Mouse (Mus musculus) midbrain, embryonic 15.5 days (tissue): Measurements from ENCODE around the gene Mars. TPM values are rescaled to one million over a fixed set of nuclear protein-coding genes. Genes with fewer than 3 reads are reported as not detected.

Source experiments
- ATAC-seq: fragments of 200-750 bp; cut with Nextera tagmentation; replicated peaks from 2 replicates; pipeline ENCODE4 v1.8.0; 2017; ENCODE audit warnings: moderate TSS enrichment
- H3K27ac ChIP-seq: fragments of 300-500 bp; sonication (generic); 2 replicates; pipeline ENCODE4 v1.5.1; 2015; ENCODE audit warnings: mild to moderate bottlenecking, inconsistent platforms
- H3K27me3 ChIP-seq: fragments of 300-500 bp; sonication (generic); replicated peaks from 2 replicates; pipeline ENCODE4 v1.6.1; 2015; ENCODE audit warnings: inconsistent platforms
- H3K36me3 ChIP-seq: fragments of 300-500 bp; sonication (generic); replicated peaks from 2 replicates; pipeline ENCODE4 v1.6.1; 2015; ENCODE audit warnings: inconsistent platforms
- H3K4me1 ChIP-seq: fragments of 300-500 bp; sonication (generic); 2 replicates; pipeline ENCODE4 v1.6.1; 2015; ENCODE audit warnings: inconsistent platforms
- H3K4me2 ChIP-seq: fragments of 300-500 bp; sonication (generic); 2 replicates; pipeline ENCODE4 v1.6.1; 2015; ENCODE audit warnings: inconsistent platforms, mild to moderate bottlenecking, moderate library complexity
- H3K4me3 ChIP-seq: fragments of 300-500 bp; sonication (generic); 2 replicates; pipeline ENCODE4 v1.5.1; 2015; ENCODE audit warnings: mild to moderate bottlenecking, inconsistent platforms
- H3K9ac ChIP-seq: fragments of 300-500 bp; sonication (generic); 2 replicates; pipeline ENCODE4 v1.6.1; 2015; ENCODE audit warnings: mild to moderate bottlenecking, inconsistent platforms
- H3K9me3 ChIP-seq: fragments of 300-500 bp; sonication (generic); 2 replicates; pipeline ENCODE4 v1.6.1; 2016; ENCODE audit warnings: inconsistent platforms
- WGBS: fragments of 180-500 bp; shearing (Covaris S2); methylation state at CpG from one replicate; pipeline ENCODE4 v1.1.7; 2015; ENCODE audit warnings: mixed read lengths; 5-methylcytosine and 5-hydroxymethylcytosine counted together
- polyA plus RNA-seq: library from polyadenylated mRNA; unstranded; fragments of >200 nt; fragmentation: Nextera tagmentation; extraction: Ambion mirVana; gene quantifications from 2 replicates; pipeline ENCODE4 v1.2.1, GENCODE M21; 2015

The Mars gene
- polyA plus RNA-seq, 1 experiment from 2014 or later = 123 TPM

DNA sequence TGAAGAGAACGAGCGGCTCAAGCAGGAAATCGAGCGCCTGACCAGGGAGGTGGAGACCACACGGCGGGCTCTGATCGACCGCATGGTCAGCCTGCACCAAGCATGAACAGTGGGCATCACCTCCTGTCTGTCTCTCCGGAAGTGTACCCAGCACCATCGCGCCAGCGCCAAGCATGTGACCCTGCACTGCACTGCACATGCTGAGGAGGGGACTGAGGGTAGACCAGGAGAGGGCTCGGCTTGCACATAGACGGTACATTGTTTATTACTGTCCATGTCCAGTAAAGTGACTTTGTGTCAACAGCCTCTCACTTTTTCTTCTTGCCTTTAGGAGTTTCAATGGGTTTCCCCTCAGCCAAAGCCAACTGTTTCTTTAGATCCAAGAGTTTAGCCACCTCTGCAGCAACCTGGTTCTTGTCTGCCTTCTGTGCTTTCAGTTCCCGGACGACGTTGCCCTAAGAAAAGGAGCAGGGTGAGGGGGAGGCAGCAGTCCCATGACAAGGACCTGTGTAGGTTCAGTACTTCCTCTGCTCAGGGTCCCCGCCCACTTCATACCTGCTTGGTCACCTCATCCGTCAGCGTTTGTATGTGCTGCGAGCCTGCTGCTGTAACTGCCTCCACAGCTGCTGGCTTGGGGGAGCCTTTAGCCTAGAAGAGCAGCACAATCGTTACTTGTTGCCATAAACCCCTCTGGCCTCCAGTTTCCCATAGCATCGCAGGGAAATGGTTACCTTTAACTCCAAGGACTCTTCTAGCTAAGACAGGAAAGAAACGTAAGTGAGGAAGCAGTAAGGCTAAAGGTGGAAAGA, 15.4 kb downstream of the Mars start:
- Histone ChIP-seq H3K9me3 (no peaks in the 10 kb centered on the region), H3K9ac (no peak overlapping the region), H3K4me2 (no peak overlapping the region), H3K27ac (no peak overlapping the region), H3K27me3 (no peaks in the 10 kb centered on the region), H3K36me3 (peaks cover 59% of the 10 kb centered on the region), H3K4me3 (no peak overlapping the region), H3K4me1 (peaks cover 17% of the 10 kb centered on the region)
- WGBS = 95% methylated on average over 24 of the region's 24 CpGs
- no peak for ATAC-seq

DNA sequence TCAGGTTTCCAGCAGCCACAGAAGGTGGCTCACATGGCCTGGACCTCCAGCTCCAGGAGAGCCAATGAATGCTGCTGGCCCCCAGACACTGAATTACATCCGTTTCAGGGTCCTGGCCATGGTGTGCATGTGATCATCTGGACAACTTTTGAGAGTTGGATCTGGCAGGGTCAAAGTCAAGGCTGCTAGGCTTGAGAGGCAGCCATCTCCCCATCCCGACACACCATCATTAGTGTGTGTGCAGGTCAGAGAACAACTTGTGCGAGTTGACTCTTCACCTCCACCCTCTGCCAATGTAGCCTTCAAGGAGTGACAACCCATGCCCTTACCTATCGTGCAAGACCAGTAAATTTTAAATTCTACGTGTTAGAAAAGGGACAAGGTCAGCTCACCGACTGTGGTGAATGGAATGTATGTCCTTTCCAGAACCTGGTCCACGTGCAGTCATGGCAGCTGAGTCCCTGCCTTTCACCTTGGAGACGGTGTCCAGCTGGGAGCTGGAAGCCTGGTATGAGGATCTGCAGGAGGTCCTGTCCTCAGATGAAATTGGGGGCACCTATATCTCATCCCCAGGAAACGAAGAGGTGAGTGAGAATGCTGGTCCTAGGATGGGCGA, 16.6 kb downstream of the Mars start:
- Histone ChIP-seq H3K36me3 (peaks cover 52% of the 10 kb centered on the region), H3K27ac (no peak overlapping the region), H3K27me3 (no peaks in the 10 kb centered on the region), H3K4me3 (no peak overlapping the region), H3K9me3 (no peaks in the 10 kb centered on the region), H3K4me2 (no peak overlapping the region), H3K9ac (no peak overlapping the region), H3K4me1 (peaks cover 21% of the 10 kb centered on the region)
- whole genome bisulfite sequencing = 95% methylated on average over 10 of the region's 10 CpGs
- ATAC-seq = no peak

DNA sequence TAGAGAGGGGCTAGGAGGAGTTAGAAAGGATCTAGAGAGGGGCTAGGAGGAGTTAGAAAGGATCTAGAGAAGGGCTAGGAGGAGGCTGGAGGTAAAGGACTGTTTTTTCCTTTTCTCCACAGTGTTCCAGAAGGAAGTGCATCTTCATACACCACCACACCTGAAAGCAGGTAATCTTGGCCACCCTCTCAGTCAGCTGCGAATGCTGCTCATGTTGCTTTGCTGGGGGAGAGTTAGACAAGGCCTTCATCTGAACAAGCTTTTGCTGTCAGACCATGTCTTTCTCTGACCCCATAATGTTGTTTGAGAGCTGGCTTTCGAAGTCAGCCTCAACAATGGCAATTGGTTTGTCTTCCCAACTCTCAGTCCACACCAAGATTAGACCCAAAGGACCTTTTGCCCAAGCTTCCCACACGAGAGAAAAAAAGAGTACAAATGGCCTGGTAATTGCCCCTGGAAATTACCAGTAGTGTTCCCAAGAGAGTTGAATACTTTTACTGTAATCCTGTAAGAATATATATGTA, 17.9 kb downstream of the Mars start:
- Histone ChIP-seq H3K9ac (no peak overlapping the region), H3K4me3 (no peak overlapping the region), H3K4me2 (no peak overlapping the region), H3K27me3 (no peaks in the 10 kb centered on the region), H3K4me1 (peaks cover 31% of the 10 kb centered on the region), H3K36me3 (peaks cover 43% of the 10 kb centered on the region), H3K9me3 (no peaks in the 10 kb centered on the region), H3K27ac (no peak overlapping the region)
- ATAC-seq = no peak
- WGBS = 91% methylated on average over 3 of the region's 3 CpGs

DNA sequence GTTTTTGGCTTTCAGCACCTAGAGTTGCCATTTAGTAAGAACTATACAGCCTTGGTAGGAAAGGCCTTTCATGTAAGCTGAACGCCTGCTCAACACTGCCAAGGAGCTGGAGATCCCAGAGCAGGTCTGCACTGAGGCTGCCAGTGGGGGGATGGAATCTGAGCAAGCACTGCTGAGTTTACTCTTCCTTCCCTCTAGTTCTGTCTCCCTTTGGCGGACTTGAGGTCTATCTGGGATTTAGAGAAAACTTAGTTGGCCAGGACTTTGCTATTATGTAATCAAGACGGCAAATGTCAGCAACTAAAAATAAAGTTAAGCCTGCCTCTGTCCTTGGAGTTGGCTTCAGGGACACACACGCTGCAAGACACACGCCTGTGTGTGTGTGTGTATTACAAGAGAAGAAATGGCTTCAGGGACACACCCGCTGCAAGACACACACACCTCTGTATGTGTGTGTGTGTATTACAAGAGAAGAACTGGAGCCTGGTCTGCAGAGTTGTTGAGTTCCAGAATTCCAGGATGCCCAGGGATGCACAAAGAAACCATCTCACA, 18.5 kb downstream of the Mars start:
- 87% methylated on average over 6 of the region's 6 CpGs for WGBS
- Histone ChIP-seq H3K4me2 (no peak overlapping the region), H3K9me3 (no peaks in the 10 kb centered on the region), H3K36me3 (peaks cover 41% of the 10 kb centered on the region), H3K27ac (no peak overlapping the region), H3K27me3 (no peaks in the 10 kb centered on the region), H3K4me1 (peaks cover 33% of the 10 kb centered on the region), H3K4me3 (no peak overlapping the region), H3K9ac (no peak overlapping the region)
- no peak for ATAC-seq

DNA sequence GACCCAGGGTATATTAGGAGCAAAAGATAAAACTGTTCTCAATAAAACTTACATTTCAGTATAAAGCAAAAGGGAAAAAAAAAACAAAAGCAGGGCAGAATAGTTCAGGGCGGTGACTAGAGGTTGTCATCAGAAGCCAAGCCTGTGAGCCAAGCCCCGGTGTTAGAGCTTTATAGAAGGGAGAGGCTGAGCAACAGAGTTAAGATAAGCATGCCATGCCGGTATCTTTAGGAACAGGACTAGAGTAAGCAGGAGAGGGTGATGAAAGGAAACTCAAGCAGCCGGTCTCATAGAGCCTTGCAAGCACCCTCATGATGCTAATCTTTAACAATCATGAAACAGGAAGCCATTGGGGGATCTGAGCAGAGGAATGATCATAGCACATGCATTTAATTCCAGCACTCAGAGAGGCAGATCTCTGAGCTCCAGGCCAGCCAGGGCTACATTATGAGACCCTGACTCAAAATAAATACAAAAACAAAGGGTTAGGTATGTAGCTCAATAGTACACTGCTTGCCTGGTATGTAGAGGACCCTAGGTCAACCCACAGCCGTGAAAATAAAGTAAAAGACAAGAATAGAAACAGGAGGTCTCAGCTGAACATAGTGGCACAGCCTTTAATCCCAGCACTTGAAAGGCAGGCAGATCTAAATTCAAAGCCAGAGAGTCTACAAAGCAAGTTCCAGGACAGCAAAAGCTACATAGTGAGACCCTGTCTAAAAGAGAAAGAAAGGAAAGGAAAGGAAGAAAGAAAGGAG, 19.5 kb downstream of the Mars start:
- Histone ChIP-seq H3K27me3 (no peaks in the 10 kb centered on the region), H3K4me1 (peaks cover 43% of the 10 kb centered on the region), H3K9ac (peak overlapping the region; percentile 69; the same call in 1 of the 2 replicates), H3K9me3 (no peaks in the 10 kb centered on the region), H3K4me2 (peak overlapping the region; percentile 87), H3K27ac (peak overlapping the region; percentile 91; the same call in 1 of the 2 replicates), H3K4me3 (peak overlapping the region; percentile 56), H3K36me3 (peaks cover 31% of the 10 kb centered on the region)
- ATAC-seq = no peak
- WGBS = 38% methylated on average over 5 of the region's 5 CpGs

DNA sequence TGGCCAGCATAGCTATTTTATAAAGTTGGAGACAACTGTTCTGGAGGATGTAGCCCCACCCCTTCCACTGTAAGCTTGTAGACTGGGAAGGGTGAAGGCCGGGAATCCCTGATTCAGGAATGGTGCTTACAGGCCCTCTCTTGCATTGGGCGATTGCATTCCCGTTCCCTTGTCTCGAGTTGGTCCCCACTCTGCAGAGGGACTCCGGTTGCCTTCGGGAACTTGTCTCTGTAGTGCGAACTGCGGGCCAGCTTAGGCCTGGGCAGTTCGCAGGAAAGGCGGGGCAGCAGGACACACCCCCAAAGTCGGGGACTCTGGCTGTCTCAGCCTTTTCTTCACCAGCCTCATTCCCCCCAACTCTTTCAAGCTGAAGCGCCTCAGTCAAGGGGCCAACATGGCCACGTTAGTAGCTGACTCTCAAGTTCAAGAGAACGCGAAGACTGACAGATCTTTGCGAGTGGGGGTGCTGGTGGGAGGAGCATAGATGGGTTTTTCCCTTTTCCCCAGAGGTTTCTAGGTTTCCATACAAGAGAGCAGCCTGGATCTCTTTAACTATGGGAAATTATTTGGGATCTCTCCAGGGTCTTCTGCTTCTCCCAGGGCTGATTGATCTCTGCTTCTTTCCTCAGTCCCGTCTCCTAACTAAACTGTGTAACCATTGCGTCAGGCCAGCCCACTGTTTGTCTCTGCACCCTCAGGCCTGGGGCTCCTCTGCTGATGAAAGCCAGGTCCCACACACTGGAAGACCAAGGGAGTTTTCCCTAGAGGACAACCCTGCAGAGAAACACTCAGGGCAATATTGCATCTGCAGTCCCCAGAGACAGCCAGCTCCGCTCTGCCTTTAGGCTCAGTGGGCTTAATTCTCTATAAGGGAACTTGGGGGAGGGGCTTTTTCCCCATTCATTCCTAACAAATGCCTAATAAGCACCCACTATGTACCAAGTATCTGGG, 20.4 kb downstream of the Mars start:
- 2% methylated on average over 19 of the region's 19 CpGs for WGBS
- Histone ChIP-seq H3K4me1 (peaks cover 51% of the 10 kb centered on the region), H3K9ac (peak overlapping the region; percentile 69), H3K4me2 (peak overlapping the region; percentile 87), H3K36me3 (peaks cover 25% of the 10 kb centered on the region), H3K9me3 (no peaks in the 10 kb centered on the region), H3K4me3 (peak overlapping the region; percentile 56), H3K27me3 (no peaks in the 10 kb centered on the region), H3K27ac (peak overlapping the region; percentile 91)
- ATAC-seq = peak; percentile 48

DNA sequence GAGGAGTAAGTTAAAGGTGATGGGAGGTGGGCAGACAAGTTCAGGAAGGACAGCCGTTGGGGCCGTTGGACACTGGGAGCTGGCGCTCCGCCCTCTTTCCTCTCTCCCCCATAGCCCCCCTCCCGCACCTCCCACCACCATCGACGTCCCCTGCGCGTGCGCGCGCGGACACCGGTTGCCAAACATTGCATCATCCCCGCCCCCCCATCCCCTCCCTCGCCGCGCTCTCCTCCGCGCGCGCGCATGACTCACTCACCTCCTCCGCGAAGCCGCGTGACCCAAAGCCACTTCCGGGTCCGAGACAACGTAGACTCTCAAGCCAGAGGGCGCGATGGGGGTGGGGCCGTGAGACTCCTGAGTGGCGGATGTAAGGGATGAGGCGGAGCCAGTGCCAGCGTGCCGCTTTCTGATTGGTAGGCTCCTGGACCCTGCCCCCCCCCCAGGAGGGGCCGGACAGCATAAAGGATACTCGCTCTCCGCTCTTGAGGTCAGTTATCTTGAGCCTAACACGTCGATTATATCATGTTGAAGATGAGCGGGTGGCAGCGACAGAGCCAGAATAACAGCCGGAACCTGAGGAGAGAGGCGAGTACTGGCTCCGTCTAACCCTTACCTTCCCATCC, 21.2 kb downstream of the Mars start:
- WGBS = 1% methylated on average over 34 of the region's 47 CpGs
- H3K4me1 ChIP-seq = peaks cover 59% of the 10 kb centered on the region

DNA sequence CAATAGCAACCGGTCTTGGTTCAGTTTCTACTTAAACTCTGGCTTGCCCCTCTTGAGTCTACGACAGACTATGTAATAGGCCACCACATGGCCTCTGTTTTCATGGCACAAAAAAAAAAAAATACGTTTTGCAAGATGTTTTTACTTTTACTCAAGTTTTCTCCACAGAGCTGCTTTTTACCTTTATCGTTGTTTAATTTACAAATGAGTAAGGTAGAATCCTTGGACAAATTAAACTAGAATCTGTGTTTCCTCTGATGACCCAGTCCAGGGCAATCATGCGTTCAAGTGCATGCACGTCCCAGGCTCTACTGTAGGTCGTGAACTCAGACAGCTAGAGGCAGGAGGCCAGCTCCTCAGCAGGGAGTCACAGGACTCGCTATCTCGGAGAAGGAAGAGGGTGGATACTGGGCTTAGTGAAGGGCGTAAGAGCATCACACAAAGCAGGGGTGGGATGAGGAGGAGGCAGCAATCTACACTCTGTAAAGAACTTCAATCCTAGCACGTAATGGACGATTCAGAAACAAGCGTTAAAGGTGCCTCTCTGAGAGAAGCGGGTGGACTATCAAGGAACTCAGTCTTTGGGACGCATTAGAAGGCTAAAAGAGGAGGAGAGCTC, 21.9 kb downstream of the Mars start:
- ATAC-seq = peak; percentile 10
- Histone ChIP-seq H3K4me2 (peak overlapping the region; percentile 87), H3K9me3 (no peaks in the 10 kb centered on the region), H3K27ac (peak overlapping the region; percentile 91), H3K9ac (peak overlapping the region; percentile 63), H3K27me3 (no peaks in the 10 kb centered on the region), H3K4me3 (peak overlapping the region; percentile 56), H3K36me3 (peaks cover 10% of the 10 kb centered on the region), H3K4me1 (peaks cover 67% of the 10 kb centered on the region)
- WGBS = 2% methylated on average over 15 of the region's 15 CpGs

More for the DNA sequence above, 21.2 kb downstream of the Mars start:
- Histone ChIP-seq H3K36me3 (peaks cover 17% of the 10 kb centered on the region), H3K27ac (peak overlapping the region; percentile 91), H3K9ac (peak overlapping the region; percentile 69), H3K4me3 (peak overlapping the region; percentile 56), H3K27me3 (no peaks in the 10 kb centered on the region), H3K9me3 (no peaks in the 10 kb centered on the region), H3K4me2 (peak overlapping the region; percentile 87)
- ATAC-seq = peak; percentile 92

DNA sequence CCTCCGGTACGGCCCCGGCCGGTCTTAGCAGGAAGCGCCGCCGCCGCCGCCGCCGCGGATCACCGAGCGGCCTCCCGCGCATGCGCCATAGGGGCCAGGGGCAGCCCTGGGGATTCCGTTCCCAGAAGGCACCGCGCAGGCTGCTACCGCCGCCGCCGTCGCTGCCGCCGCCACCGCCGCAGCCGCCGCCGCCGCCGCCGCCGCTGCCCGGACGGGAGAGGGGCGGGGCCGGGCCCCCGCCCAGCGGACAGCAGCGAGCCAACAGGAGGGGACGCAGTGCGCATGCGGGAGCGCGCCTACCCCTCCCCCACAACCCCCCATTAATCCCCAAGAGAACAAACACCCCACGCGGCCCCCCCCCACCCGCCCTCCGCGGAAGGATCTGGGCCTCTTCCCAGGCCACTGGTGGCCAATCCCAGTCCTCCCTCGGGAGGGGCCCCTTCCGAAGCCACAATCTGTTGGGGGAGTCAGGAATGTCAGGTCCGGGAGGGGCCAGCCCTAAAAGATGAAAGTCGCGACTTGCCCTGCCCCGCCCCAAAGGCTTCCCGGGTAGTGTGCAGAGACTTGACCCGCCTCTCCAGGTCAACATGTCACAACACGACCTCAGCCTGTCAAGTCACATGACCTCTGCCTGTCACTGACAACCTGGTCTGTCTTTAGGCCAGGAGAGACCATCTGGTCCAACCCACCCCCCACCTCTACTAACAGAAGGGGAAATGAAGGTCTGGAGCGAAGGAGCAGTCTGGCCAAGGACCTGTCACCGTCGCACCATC, 22.6 kb downstream of the Mars start, which contains the start of gene Mbd6:
TSS of gene Mbd6 (minus strand) at position 219 of the 773 bp plus-strand sequence.
- WGBS = under 1% methylated on average over 38 of the region's 65 CpGs
- peak; percentile 9; the same call in 1 of the 2 replicates for ATAC-seq
- H3K4me3 ChIP-seq = peak within 1 kb of the TSS; percentile 56
- H3K27me3 ChIP-seq = no peaks in the 10 kb centered on the region
- peaks cover 6% of the 10 kb centered on the region; the same call in 1 of the 2 replicates for H3K36me3 ChIP-seq
- H3K27ac ChIP-seq = peak within 1 kb of the TSS; percentile 91
- H3K9ac ChIP-seq = peak within 1 kb of the TSS; percentile 63
- peak within 1 kb of the TSS; percentile 87 for H3K4me2 ChIP-seq
- H3K9me3 ChIP-seq = no peaks in the 10 kb centered on the region
- peaks cover 69% of the 10 kb centered on the region for H3K4me1 ChIP-seq

DNA sequence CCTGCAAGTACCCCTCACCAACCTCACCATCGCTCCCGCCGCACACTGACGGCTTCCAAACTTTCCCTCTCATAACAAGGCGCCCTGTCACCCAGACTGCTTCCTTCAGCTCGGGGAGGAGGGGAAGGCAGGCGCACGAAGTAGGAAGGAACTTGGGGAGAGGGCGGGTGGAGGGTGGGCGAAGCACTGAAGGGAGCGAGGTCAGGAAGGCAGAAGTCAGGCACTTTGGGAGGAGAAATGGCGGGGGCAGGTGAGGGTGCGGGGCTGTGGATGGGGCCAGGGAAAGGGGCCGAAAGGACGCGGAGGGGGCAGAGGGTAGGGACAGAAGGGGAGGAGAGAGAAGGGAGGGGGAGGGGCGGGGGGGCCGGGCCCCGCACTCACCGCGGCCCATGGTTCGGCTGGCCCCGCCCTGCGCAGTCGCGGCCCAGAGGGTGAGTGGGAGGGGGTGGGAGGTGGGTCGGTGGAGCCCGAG, 23.2 kb downstream of the Mars start:
- H3K27ac ChIP-seq = peak overlapping the region; percentile 91
- H3K36me3 ChIP-seq = peaks cover 6% of the 10 kb centered on the region; the same call in 1 of the 2 replicates
- peaks cover 69% of the 10 kb centered on the region for H3K4me1 ChIP-seq
- no peaks in the 10 kb centered on the region for H3K9me3 ChIP-seq
- peak overlapping the region; percentile 87 for H3K4me2 ChIP-seq
- peak overlapping the region; percentile 63 for H3K9ac ChIP-seq
- H3K27me3 ChIP-seq = no peaks in the 10 kb centered on the region
- H3K4me3 ChIP-seq = peak overlapping the region; percentile 56
- under 1% methylated on average over 25 of the region's 28 CpGs for WGBS
- no peak for ATAC-seq
